Mouse (Mus musculus) splenic B cell, adult 2 months (primary cell): ENCODE measurements around the gene Thbd.

Source experiments
- DNase-seq: peaks from one replicate; pipeline ENCODE4 v3.0.0-alpha.2; 2011; ENCODE audit warnings: low read depth, low spot score
- H3K27me3 ChIP-seq: 2 replicates; pipeline ENCODE4 v1.6.1; 2012; ENCODE audit warnings: mild to moderate bottlenecking, low read length, moderate library complexity, mixed read lengths; ENCODE audit not compliant: control insufficient read depth, poor library complexity, insufficient read depth, severe bottlenecking
- H3K36me3 ChIP-seq: 2 replicates; pipeline ENCODE4 v1.6.1; 2012; ENCODE audit warnings: mild to moderate bottlenecking, low read length, moderate library complexity, mixed read lengths; ENCODE audit not compliant: control insufficient read depth, poor library complexity, insufficient read depth, severe bottlenecking

Thbd gene

DNA sequence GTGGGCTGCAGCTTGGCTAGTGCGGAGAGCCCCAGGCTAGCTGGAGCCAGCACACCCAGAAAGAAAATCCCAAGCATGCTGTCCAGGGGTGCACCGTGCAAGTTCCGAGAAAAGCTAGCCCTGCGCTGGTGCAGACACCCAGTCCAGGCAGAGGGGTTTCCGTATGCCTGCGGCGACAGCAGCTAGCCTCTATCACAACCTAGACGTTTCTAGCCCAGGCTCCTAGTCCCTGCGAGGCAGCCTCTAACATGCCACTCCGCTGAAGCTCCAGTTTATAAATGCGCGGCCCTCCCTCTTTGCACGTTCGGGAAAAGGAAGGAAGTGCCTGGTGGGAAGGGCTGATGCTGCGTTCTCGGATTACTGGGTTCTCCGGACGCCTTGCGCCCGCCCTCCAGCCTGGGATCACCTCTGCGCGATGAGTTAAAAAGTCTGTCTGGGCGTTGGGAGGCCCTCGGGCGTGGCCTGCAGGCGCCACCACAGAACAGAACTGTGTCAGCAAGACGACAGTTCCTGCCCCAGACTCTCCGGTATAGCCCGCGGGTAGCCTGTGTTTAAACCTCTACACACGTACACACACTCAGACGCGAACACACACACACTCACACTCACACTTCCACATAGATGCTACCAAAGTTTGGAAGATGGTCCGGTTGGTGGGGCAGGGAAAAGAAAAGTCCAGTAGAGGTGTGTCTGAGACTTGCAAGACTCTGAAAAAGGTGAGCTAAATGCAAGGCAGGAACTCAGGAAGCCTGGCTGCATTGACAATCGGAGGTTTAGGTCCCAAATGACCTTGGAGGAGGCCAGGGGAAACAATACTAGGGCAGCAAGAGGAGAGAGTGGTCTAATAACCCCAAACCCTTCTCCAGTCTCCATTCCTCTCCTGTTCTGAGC lies at the start of gene Thbd:
Gene Thbd, minus strand, starts transcription at position 319 of the 891 bp plus-strand sequence.
- Histone ChIP-seq H3K36me3 (no peaks in the 10 kb centered on the region), H3K27me3 (no peaks in the 10 kb centered on the region)
- DNase-seq, result peak; percentile 52

DNA sequence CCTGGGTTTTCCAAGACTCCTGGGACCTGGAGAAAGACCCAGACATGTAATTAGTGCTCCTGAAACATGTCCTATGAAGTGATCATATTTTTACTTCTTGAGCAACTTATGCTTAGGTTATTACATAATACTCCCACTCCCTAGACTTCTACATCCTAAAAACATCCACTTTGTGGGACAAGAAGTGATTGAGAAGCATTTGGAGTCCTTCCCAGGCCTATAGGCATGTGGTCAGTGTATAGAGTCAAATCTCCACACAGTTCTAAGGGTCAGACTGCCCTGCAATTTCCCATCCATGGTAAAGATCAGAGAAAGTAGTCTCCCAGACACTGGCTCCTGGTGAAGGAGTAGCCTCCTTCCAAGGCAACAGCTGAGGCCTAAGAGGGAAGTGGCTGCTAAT lies 47.4 kb upstream of the Thbd start:
- Histone ChIP-seq H3K27me3 (no peaks in the 10 kb centered on the region), H3K36me3 (no peaks in the 10 kb centered on the region)
- DNase-seq, result no peak

DNA sequence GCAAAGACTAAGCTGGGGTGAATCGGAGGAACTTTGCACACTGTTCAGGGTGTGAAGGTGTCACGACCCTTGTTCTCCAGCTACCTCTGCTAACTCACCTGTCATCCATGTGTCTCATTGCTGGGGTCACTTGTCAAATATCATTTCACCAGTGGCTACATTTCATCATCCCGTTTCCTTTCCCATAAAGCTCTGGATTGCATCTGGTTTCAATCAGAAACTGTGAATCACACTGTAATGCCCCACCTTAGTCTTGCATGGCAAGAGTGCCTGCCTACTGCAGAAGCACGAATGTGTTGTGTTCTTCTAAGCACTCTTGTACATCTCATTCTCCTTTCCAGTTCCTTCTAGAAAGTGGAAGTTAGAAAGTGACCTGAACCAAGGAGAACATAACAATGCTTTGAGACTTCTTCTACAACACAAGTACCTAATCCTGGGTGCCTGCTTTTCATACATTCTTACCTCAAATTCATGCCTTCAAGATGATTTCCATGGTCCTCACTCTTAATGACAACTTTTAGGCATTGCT lies 46.1 kb upstream of the Thbd start:
- DNase-seq, result peak; percentile 56
- no peaks in the 10 kb centered on the region for H3K36me3 ChIP-seq

DNA sequence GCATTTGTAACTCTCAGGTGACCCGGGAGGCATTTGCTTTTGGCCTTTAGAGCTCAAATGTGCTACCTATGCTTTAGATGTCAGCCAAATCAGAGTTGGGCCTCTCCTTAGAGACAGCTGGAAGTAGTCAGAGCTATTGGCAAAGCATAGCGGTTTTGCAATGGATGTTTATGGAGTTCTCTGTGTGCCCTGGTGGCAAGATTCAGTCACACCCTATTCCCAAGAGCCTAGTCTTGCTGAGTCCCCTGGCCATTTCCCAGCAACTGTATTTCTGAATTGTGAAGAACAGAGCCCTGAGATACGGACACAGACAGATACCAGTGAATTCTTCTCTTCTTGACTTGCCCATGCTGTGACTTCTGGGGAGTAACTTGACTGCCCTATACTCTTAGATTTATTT lies 45.1 kb upstream of the Thbd start:
- H3K36me3 ChIP-seq, result no peaks in the 10 kb centered on the region

More for the DNA sequence above, 46.1 kb upstream of the Thbd start:
- H3K27me3 ChIP-seq, result no peaks in the 10 kb centered on the region

DNA sequence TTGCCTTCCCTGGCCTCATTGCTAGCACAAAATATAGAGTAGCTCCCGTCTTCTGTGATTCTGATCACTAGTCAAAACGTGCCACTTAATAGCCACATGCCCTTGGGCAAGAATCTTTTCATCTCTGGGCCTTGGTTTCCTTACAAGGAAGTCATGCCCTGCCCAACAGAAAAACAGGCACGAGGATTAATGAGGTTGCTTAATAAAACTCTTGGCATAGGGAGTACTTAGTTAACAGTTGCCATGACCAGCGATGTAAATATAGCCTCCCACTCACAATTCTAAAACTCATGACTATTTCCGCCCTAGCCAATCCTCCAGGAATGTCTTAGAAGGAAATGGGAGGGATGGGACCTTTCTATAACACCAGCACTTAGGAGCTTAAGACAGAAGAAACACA lies 43.5 kb upstream of the Thbd start:
- H3K36me3 ChIP-seq, result no peaks in the 10 kb centered on the region
- DNase-seq, result no peak

More for the DNA sequence above, 45.1 kb upstream of the Thbd start:
- no peak for DNase-seq
- H3K27me3 ChIP-seq, result no peaks in the 10 kb centered on the region

DNA sequence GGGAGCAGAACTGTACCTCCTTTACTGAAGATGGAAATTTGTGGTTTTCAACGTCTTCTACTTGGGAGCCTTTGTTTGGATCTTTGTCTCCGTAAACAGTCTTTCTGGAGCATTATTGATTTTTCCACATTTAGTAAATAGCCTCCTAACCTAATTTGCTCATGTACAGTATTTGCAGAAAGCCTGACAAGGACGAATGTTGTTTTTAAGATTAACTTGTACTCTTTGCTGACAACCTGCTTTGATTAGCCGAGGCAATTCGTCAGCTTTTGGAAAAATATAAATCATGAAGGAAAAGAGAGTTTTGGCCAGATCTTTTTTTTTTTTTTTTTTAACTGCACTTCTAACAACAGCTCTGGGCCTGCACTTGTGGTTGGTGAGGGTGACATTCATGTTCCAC lies 42.6 kb upstream of the Thbd start:
- DNase-seq, result no peak

More for the DNA sequence above, 43.5 kb upstream of the Thbd start:
- H3K27me3 ChIP-seq, result no peaks in the 10 kb centered on the region

DNA sequence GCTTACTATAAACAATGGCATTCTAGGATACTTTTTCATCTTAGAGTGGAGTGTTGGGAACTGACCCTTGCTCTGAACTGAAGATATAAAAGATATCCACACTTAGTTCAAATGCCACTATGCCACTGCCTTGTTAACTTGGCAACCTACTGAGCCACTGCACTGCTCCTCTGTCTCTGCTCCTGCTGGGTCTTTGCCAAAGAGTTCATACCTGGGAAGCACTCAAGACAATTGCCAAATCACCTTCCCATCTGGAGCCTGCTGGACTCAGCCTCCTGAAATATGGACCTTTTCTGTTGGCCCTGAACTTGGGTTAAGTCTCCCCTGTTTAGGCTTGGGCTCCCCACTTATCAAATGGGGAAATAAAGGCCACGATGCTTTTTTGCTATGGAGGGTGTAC lies 41.7 kb upstream of the Thbd start:
- no peaks in the 10 kb centered on the region for H3K27me3 ChIP-seq
- DNase-seq, result no peak
- no peaks in the 10 kb centered on the region for H3K36me3 ChIP-seq

More for the DNA sequence above, 42.6 kb upstream of the Thbd start:
- H3K36me3 ChIP-seq, result no peaks in the 10 kb centered on the region
- no peaks in the 10 kb centered on the region for H3K27me3 ChIP-seq

DNA sequence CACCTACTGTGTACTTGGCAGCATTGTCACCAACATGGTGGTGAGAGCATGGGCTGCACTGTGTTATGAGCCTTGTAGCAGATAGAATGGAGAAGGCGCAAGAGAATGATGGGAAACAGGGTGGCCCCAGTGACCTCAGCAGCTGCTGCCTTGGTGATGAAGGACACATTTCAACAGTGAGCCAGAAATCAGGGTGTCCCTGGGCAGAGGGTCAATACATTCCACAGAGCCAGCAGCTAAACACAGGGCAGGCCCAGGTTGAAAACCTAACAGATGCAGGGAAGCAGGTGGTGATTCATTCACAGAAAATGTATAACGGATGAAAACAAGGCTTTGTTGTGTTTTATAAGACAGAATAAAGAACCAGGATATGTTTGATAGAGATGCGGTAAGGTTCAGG lies 38.5 kb upstream of the Thbd start:
- Histone ChIP-seq H3K36me3 (no peaks in the 10 kb centered on the region), H3K27me3 (no peaks in the 10 kb centered on the region)
- DNase-seq, result no peak

DNA sequence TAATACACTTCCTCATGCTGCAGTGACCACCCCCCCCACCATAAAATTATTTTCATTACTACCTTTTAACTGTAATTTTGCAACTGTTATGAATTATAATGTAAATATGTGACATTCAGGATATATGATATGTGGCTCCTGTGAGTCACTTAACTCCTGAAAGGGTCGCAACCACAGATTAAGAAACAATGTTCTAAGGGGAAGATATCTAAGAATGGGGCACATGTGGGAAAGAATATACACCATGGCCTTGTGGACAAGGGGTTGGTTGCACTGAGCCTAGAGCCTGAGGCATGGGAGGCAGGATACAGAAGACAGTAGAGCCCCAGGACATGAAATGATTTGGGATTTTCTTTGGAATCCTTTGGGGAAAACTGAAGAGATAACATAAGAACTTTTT lies 37.6 kb upstream of the Thbd start:
- DNase-seq, result no peak
- Histone ChIP-seq H3K27me3 (no peaks in the 10 kb centered on the region), H3K36me3 (no peaks in the 10 kb centered on the region)

DNA sequence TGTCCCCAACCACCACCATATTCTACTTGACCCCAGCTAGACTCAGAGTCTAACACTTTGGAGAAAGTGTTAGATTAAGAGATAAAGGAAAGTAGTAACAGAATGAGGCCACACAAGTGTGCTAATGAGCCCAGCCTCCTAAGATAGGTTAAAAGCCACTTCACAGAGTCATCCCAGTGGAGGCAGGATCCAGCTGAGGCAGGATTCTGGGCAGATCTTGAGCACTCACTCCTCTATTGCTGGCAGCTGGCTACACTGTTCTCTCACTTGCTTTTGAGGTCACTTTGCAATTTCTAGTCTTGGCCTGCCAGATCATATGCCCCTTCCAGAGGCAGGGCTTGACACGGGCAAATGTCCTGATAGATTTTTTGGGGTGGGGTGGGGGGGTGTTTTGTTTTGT lies 36.5 kb upstream of the Thbd start:
- H3K27me3 ChIP-seq, result no peaks in the 10 kb centered on the region
- no peaks in the 10 kb centered on the region for H3K36me3 ChIP-seq
- no peak for DNase-seq

DNA sequence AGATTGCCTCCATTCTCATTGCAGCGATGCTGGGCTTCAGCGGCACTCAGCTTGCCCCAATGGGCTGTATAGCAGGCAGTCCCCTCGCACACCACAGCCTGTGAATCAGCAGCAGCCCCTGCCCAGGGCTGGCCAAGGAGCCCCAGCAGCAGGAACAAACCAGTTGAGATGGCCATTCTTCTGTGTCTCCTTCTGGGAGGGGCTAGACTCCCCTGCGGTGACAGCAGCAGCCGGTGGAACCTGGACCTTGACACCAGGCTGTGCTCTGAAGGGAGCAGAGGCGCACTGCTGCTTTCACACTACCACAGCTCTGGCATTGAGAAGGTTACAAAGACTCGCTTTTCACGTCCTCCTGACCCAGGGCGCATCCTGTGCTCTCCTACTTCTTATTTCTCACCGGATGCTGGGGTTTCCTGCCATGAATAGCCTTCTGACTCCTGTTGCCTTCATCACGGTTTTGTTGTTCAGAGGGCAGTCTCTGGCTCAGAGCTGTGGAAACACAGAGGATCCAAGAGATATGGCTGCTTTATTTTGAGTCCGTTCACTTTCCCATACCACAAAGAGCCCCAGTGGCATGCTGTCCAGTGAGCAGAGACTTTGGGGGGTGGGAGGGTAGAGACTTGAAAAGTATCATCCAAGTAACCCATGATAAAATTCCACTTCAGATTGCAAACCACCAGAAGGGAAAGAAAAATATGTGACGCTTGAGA lies 35.4 kb upstream of the Thbd start, which contains the start of gene Cd93:
Gene Cd93, minus strand, starts transcription at position 315 of the 710 bp plus-strand sequence.
- H3K27me3 ChIP-seq, result no peaks in the 10 kb centered on the region
- H3K36me3 ChIP-seq, result no peaks in the 10 kb centered on the region
- DNase-seq, result peak; percentile 70

DNA sequence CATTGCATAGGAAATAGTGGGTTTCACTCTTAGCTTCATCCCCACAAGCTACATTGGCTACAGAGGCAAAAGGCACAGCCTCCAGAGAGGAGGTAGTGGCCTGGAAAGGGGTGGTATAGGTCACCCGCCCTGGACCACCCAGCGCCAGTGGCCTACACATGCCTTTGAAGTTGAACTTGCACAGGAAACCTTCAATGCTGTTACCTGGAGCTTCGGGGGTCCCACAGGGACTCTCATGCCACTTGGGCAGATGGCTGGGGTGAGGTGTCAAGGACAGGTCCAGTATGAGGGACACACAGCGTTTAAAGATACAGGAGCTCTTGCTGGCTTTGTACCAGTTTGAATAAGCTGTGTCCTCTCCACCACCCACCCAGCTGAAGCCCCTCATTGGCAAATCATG lies 34.7 kb upstream of the Thbd start:
- Histone ChIP-seq H3K27me3 (no peaks in the 10 kb centered on the region), H3K36me3 (no peaks in the 10 kb centered on the region)
- DNase-seq, result no peak

DNA sequence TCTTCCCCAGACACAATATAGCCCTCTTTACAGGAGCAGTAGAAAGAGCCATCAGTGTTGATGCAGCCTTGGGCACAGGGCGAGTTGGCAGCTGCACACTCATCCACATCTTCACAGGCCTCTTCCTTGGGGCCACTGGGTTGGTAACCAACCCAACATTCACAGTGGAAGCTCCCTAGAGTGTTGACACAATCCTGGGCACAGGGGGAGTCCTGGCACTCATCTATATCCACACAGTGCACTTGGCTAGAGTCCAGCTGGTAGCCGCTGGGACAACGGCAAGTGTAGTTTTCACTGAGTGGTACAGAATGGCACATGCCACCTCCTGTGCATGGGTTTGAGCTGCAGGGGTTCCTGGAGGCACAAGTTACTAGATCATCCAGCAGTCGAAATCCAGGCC lies 34.2 kb upstream of the Thbd start:
- DNase-seq, result peak; percentile 17
- Histone ChIP-seq H3K36me3 (no peaks in the 10 kb centered on the region), H3K27me3 (no peaks in the 10 kb centered on the region)

DNA sequence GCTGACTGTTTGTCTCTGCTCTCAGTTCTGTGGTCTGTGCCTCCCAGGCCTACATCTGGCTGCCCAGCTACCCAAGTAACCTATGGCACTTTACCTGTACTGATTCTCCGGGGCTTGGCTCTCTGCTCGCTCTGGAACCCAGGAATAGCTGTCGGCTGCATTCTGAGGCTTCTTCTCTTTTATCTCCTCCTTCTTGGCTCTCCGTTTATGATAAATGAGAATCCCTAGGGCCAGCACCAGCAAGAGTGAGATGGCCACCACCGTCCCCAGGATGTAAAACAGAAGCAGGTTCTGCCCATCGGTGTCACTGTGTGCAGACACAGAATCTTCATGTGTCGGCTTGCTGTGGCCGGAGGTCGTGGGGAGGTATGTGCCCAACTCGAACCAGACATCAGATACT lies 33.4 kb upstream of the Thbd start:
- Histone ChIP-seq H3K27me3 (no peaks in the 10 kb centered on the region), H3K36me3 (no peaks in the 10 kb centered on the region)
- DNase-seq, result no peak

DNA sequence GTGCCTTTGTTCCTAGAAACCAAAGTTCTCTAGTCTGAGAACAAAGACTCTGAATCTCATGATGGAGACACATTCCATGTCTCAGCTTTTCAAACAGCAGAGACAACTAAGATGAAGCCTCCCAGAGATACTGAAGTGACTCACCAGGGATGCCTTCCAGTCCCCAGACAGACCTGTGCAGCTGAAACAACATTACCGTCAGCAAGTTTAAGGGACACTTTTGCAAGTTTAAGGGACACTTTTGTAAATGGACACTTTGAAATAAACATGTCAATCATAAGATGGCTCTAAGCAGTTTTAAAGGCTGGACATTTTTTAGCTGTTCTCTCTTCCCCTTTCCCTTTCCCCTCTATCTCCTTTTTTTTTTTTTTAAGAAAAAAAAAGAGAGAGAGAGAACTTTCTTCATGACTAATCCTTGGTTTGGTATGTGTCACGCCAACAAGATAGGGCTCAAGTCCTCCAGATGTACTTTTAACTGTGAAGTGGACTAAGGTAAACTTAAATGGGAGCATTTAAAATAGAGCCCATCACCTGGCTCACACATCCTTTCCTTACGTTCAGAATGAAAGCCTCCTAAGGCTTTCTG lies 31.8 kb upstream of the Thbd start:
- no peak for DNase-seq
- H3K27me3 ChIP-seq, result no peaks in the 10 kb centered on the region
- H3K36me3 ChIP-seq, result no peaks in the 10 kb centered on the region
